Comparison of ENCODE assay signal across 23 mouse cellular contexts in the genomic region with DNA sequence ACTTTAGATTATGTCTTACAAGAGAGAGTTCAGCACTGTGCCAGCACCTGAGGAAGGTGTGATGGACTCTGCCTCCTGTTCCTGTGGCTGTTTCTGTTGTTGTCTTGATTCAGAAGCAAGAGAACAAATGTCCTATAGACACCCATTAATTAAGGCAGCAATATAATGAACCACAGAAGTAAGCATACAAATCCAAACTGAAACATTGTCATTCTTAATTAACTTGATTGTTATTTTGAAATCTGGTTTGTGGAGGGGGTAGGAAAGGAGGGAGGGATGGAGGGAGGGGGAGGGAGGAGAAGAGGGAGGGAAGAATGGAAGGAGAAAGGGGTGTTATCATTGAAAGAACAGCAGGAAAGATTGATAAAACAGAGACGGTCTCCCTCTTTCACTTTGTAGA. TPM values are rescaled to one million over a fixed set of nuclear protein-coding genes. Genes with fewer than 3 reads are reported as not detected.
"Had no signal": no experiment of that assay in that cellular context is flagged by ENCODE, and none has a peak within 500 bp of the region (broad histone marks: within the 10 kb centered on the region; RNA-seq: fewer than 3 reads in every experiment).

No protein-coding gene starts in this region.

- DNase-seq: left cerebral cortex, postnatal 4 days; liver; liver, embryonic 13.5 days; liver, postnatal 0 days; lung, adult 18-20 months; lung, adult 2 months; lung, embryonic 14.5 days; lung, postnatal 10 days; lung, postnatal 14 days; lung, postnatal 36 days; lung, postnatal 4 days; midbrain, embryonic 14.5 days had no signal

RNA-seq across cellular contexts. Expression of gene Fam19a1, which starts 1.3 kb away (rescaled TPM):
- total RNA-seq: megakaryocyte progenitor cell, adult 5-6 weeks; megakaryocyte, adult 5-6 weeks; megakaryocyte-erythroid progenitor cell, adult 5-6 weeks; monocyte, adult 5-6 weeks had no signal

RNA-seq across cellular contexts. Expression of gene 1700123L14Rik, which starts 54.4 kb away (rescaled TPM):
- total RNA-seq: left cerebral cortex, adult 8-10 months; left cerebral cortex, postnatal 10 days; left cerebral cortex, postnatal 14 days; left cerebral cortex, postnatal 25 days; left cerebral cortex, postnatal 36 days; left cerebral cortex, postnatal 4 days; liver, adult 2 months; megakaryocyte progenitor cell, adult 5-6 weeks; megakaryocyte, adult 5-6 weeks; megakaryocyte-erythroid progenitor cell, adult 5-6 weeks; midbrain, postnatal 0 days; monocyte, adult 5-6 weeks had no signal
